Mouse (Mus musculus) neutrophil, adult 83 days (primary cell): ENCODE data around the gene Ccdc18. TPM values are rescaled to one million over a fixed set of nuclear protein-coding genes. Genes with fewer than 3 reads are reported as not detected.

Experiments
- total RNA-seq, 2 experiments: library from RNA; stranded (reverse); gene quantifications; one replicate each; pipeline ENCODE4 v1.2.4; 2023

The Ccdc18 gene
- 1 to 10 TPM; 4.7 to 5.4 TPM for total RNA-seq

GRCm38 (mm10) chr5:108132441-108133243 lies at the start of gene Ccdc18, which contains the start of gene Tmed5:
Gene Ccdc18, plus strand, starts transcription at chr5:108132875.
Gene Tmed5, minus strand, starts transcription at chr5:108132620.

DNA sequence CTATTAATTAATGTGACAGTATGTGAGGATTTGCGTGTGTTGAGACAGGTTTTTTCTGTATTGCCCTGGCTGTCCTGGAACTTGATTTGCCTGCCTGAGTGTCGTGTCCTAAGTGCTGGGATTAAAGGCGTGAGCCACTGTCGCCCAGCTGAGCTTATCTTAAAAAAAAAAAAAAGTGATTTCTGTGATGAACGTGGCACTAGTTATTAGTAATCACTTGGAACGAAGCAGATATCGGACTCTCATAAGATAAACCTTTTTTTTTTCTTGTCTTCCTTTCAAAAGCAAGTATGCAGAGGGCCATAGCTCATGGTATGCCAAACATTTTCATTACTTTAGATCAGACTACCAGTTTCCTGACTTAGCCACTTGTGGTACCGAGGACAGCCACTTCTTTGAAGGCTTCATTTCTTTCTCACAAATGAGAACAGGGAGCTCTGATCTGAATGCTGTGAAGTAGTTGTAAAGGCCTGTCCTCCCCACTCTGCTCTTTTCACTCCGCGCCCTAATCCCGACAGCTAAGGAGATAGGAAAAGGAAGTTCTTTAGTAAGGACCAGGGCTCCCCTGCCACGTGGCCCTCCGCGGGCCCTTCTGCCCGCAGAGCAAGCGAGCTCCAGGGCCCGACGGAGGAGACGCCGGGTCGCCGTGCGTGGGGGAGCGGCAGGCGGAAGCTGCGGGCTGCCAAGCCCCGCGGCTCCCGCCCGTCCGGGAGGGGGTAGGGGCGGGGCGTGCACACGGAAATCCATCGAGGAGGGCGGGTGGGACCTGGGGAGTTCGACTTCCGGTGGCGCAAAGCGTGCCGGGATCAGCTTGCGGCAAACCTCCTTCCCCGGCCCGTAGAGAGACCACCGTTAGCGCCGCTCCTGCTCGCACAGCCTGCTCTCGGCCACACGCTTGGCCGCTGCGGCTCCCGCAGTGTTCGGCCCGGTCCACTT lies 135.7 kb downstream of the Ccdc18 start, which contains the start of gene Dr1:
Gene Dr1, plus strand, starts transcription at position 771 of the 936 bp plus-strand sequence.

Other genes starting within 250 kb of the Ccdc18 start
- gene Rpl5, start 232.4 kb upstream of the Ccdc18 start, total RNA-seq: 10 to 100 TPM; 34.9 to 36.8 TPM
- gene Fam69a, start 145.8 kb upstream of the Ccdc18 start, total RNA-seq: 10 to 100 TPM; 24.7 to 30.7 TPM
- 10 to 100 TPM; 31.6 to 32.5 TPM for gene Mtf2, start 67.2 kb upstream of the Ccdc18 start, total RNA-seq
- 10 to 100 TPM; 47.5 to 47.8 TPM for gene Tmed5, start 255 bp upstream of the Ccdc18 start, total RNA-seq
- 10 to 100 TPM; 45.0 to 47.3 TPM for gene Dr1, start 136.0 kb downstream of the Ccdc18 start, total RNA-seq
- 1 to 10 TPM; 2.4 to 2.8 TPM for gene Pigg, start 179.7 kb downstream of the Ccdc18 start, total RNA-seq
- gene Gm42517, start 235.0 kb downstream of the Ccdc18 start, total RNA-seq: not detected